Mouse (Mus musculus) lung, postnatal 0 days (tissue): ENCODE data around the gene Rsrc1.

Source experiments
- CTCF ChIP-seq: IDR thresholded peaks from 2 replicates; pipeline ENCODE4 v1.5.1; 2016; ENCODE audit warnings: antibody characterized with exemption, mild to moderate bottlenecking
- EP300 ChIP-seq: IDR thresholded peaks from 2 replicates; pipeline ENCODE4 v1.6.1; 2016; ENCODE audit warnings: antibody characterized with exemption, mild to moderate bottlenecking, control low read depth

DNA sequence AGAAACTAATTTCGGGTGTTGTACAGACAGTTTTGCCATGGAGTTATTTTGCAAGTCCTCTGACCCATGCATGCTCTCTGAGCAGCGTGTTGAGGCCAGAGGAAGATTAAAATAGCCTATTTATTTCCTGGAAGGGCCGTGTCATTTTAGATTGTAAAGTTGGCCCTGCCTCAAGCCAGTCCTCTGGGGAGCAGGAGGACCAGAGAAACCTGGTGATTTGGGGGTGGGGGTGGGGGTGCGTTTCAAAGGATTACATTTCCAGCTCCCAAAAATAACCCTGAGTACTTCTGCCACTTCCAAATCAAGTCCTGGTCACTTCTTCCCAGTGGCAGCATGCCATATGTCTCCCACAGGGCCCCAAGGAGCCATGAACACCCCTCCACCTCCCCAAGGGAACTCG is 391.6 kb downstream of the Rsrc1 start:
- no peak for TF ChIP-seq CTCF
- no peak for TF ChIP-seq EP300
